Mouse (Mus musculus) cortical plate, adult 2 months (tissue): ENCODE measurements at regions not wholly inside any gene's neighbourhood (a gene's known extent, or its start where the extent isn't known, plus 50 kb on each side); places are given as distances from the start of the nearest gene placed in this dataset.

Source experiments
- CTCF ChIP-seq: fragments of 200-500 bp; IDR thresholded peaks from 2 replicates; pipeline ENCODE4 v1.5.1; 2011; ENCODE audit warnings: mild to moderate bottlenecking, control low read depth, low read length; ENCODE audit not compliant: insufficient read depth; ENCODE audit errors: extremely low read depth
- POLR2A ChIP-seq: fragments of 200-500 bp; IDR thresholded peaks from 2 replicates; pipeline ENCODE4 v1.6.1; 2011; ENCODE audit warnings: mild to moderate bottlenecking, low read length, control low read depth; ENCODE audit not compliant: insufficient read depth; ENCODE audit errors: extremely low read depth

- TF ChIP-seq CTCF (no peak), POLR2A (no peak)
Observed at GRCm38 (mm10) chr2:172732453-172733210, 183.2 kb downstream of the Tfap2c start.
